Mouse (Mus musculus) CH12.LX (cell line): ENCODE results near the gene Ehf. TPM values are rescaled to one million over a fixed set of nuclear protein-coding genes. Genes with fewer than 3 reads are reported as not detected.

ENCODE experiments used
- DNase-seq: peaks from one replicate; pipeline ENCODE4 v3.0.0-alpha.2; 2013; ENCODE audit errors: extremely low read depth
- H3K27ac ChIP-seq: 2 replicates; pipeline ENCODE4 v1.5.1; 2012; ENCODE audit warnings: low read depth, mild to moderate bottlenecking, control low read depth, moderate library complexity; ENCODE audit not compliant: insufficient read depth
- H3K27me3 ChIP-seq: replicated peaks from 2 replicates; pipeline ENCODE3; 2012; ENCODE audit warnings: inconsistent platforms
- H3K36me3 ChIP-seq, 2 experiments: replicated peaks in 1 of 2; 2 replicates each; pipeline versions ENCODE3 to v1.6.1; 2012; ENCODE audit warnings: inconsistent platforms in 1 of 2, low read length in 1 of 2, mild to moderate bottlenecking in 1 of 2, mixed read lengths in 1 of 2, moderate library complexity in 1 of 2; ENCODE audit not compliant: control insufficient read depth in 1 of 2, insufficient read depth in 1 of 2
- H3K4me1 ChIP-seq, 2 experiments: 2 replicates each; pipeline ENCODE4 v1.6.1; 2012; ENCODE audit warnings: inconsistent platforms in 1 of 2, moderate library complexity in 1 of 2; ENCODE audit not compliant: insufficient read depth in 2 of 2, control insufficient read depth in 1 of 2
- H3K4me2 ChIP-seq: 2 replicates; pipeline ENCODE4 v1.6.1; 2012; ENCODE audit warnings: low read depth, mild to moderate bottlenecking, control low read depth; ENCODE audit not compliant: poor library complexity, insufficient read depth, severe bottlenecking
- H3K4me3 ChIP-seq, 3 experiments: fragments of 150-350 bp in 1 of 3; sonication (generic) in 1 of 3; replicated peaks in 1 of 3; 2 replicates each; pipeline versions ENCODE3 to v1.5.1; 2011 to 2012; ENCODE audit warnings: low read depth in 2 of 3, low read length in 2 of 3, mild to moderate bottlenecking in 2 of 3, moderate library complexity in 2 of 3, control low read depth in 1 of 3, improper control_type of control experiment in 1 of 3, inconsistent platforms in 1 of 3, mixed read lengths in 1 of 3; ENCODE audit not compliant: poor library complexity in 1 of 3
- H3K79me2 ChIP-seq: replicated peaks from 2 replicates; pipeline ENCODE4 v1.6.1; 2012; ENCODE audit warnings: mild to moderate bottlenecking, moderate library complexity; ENCODE audit not compliant: control insufficient read depth, poor library complexity, insufficient read depth, severe bottlenecking; ENCODE audit errors: extremely low read depth
- H3K9ac ChIP-seq: 2 replicates; pipeline ENCODE4 v1.6.1; 2012; ENCODE audit warnings: low read depth, mild to moderate bottlenecking, control low read depth, moderate library complexity; ENCODE audit not compliant: insufficient read depth
- H3K9me3 ChIP-seq: replicated peaks from 2 replicates; pipeline ENCODE3; 2012; ENCODE audit warnings: low read length, inconsistent platforms, mixed read lengths
- E2F4 ChIP-seq: IDR thresholded peaks from 2 replicates; pipeline ENCODE4 v1.6.1; 2011; ENCODE audit warnings: low read depth, low read length, improper control_type of control experiment; ENCODE audit not compliant: insufficient replicate concordance
- EP300 ChIP-seq: IDR thresholded peaks from 2 replicates; pipeline ENCODE4 v1.6.1; 2011; ENCODE audit warnings: low read length, improper control_type of control experiment
- ETS1 ChIP-seq: conservative IDR thresholded peaks from 2 replicates; pipeline ENCODE4 v1.6.1; 2012; ENCODE audit warnings: low read depth, mild to moderate bottlenecking, inconsistent platforms, low read length, improper control_type of control experiment, moderate library complexity
- IRF4 ChIP-seq: IDR thresholded peaks from 2 replicates; pipeline ENCODE4 v1.6.1; 2014; ENCODE audit warnings: low read depth, mild to moderate bottlenecking, inconsistent platforms, low read length, improper control_type of control experiment
- KAT2A ChIP-seq: IDR thresholded peaks from 2 replicates; pipeline ENCODE4 v1.6.1; 2012; ENCODE audit warnings: low read length, improper control_type of control experiment, inconsistent platforms; ENCODE audit not compliant: insufficient replicate concordance
- MAFK ChIP-seq: IDR thresholded peaks from 2 replicates; pipeline ENCODE4 v1.6.1; 2011; ENCODE audit warnings: low read length, improper control_type of control experiment; ENCODE audit not compliant: insufficient replicate concordance
- MAZ ChIP-seq: IDR thresholded peaks from 2 replicates; pipeline ENCODE4 v1.6.1; 2012; ENCODE audit warnings: low read depth, mild to moderate bottlenecking, inconsistent platforms, low read length, improper control_type of control experiment, moderate library complexity
- MYC ChIP-seq: IDR thresholded peaks from 2 replicates; pipeline ENCODE4 v1.6.1; 2011; ENCODE audit warnings: low read depth, mild to moderate bottlenecking, improper control_type of control experiment, low read length
- POLR2AphosphoS2 ChIP-seq: IDR thresholded peaks from 2 replicates; pipeline ENCODE4 v1.6.1; 2011; ENCODE audit warnings: low read depth, low read length, improper control_type of control experiment
- RAD21 ChIP-seq: IDR thresholded peaks from 2 replicates; pipeline ENCODE4 v1.6.1; 2011; ENCODE audit warnings: low read depth, mild to moderate bottlenecking, low read length, improper control_type of control experiment, moderate library complexity
- RCOR1 ChIP-seq: conservative IDR thresholded peaks from 2 replicates; pipeline ENCODE4 v1.6.1; 2012; ENCODE audit warnings: low read depth, mild to moderate bottlenecking, inconsistent platforms, low read length, improper control_type of control experiment
- USF1 ChIP-seq: IDR thresholded peaks from 2 replicates; pipeline ENCODE4 v1.6.1; 2014; ENCODE audit warnings: low read depth, mild to moderate bottlenecking, inconsistent platforms, low read length, improper control_type of control experiment
- ZNF384 ChIP-seq: IDR thresholded peaks from 2 replicates; pipeline ENCODE4 v1.6.1; 2012; ENCODE audit warnings: low read depth, low read length, improper control_type of control experiment, inconsistent platforms
- dilution Hi-C: fragments of 300-500 bp; cut with MboI; formaldehyde crosslinking; loops from 2 replicates; pipeline ENCODE4 v1.14.3; 2020; ENCODE audit warnings: low sequenced_read_pairs; ENCODE audit not compliant: extremely low pct_unique_long_range_greater_than_20kb, extremely low pct_ligation_motif_present
- in situ Hi-C: fragments of 300-500 bp; cut with MboI; formaldehyde crosslinking; loops from 3 replicates; pipeline ENCODE4 v1.14.3; 2019; ENCODE audit warnings: low sequenced_read_pairs, low pct_ligation_motif_present, low pct_unique_long_range_greater_than_20kb, mixed read lengths
- polyA plus RNA-seq: library from polyadenylated mRNA; unstranded; fragments of >175 nt; gene quantifications from 2 replicates; pipeline ENCODE4 v1.2.1, GENCODE M21; 2012; ENCODE audit warnings: low read depth; ENCODE audit not compliant: insufficient read length
- total RNA-seq, 2 experiments: library from RNA; depleted of rRNA; stranded (reverse); fragments of 300-350 nt in 1 of 2; fragments of >200 nt in 1 of 2; gene quantifications; 2 replicates each; pipeline ENCODE4 v1.2.3; 2012 to 2014

Ehf gene
- total and polyA plus RNA-seq, 3 experiments, result 0.63 to 0.64 TPM; not detected in 1

- no peak overlapping the region for H3K9ac ChIP-seq
- peak; percentile 23 for DNase-seq
- no peaks in the 10 kb centered on the region for H3K79me2 ChIP-seq
- no peaks in the 10 kb centered on the region for H3K36me3 ChIP-seq
- no peak overlapping the region for H3K4me3 ChIP-seq
- no peak overlapping the region for H3K27ac ChIP-seq
- H3K9me3 ChIP-seq, result no peaks in the 10 kb centered on the region
- H3K27me3 ChIP-seq, result no peaks in the 10 kb centered on the region
- peaks cover 5 to 18% of the 10 kb centered on the region in 2 experiments; a peak in 3 of 4 replicates for H3K4me1 ChIP-seq
- no peak for TF ChIP-seq KAT2A
- TF ChIP-seq IRF4, result peak; percentile 62
- peak; percentile 52 for TF ChIP-seq EP300
- TF ChIP-seq MYC, result 0 out of 2 replicates have a peak, but pooled peaks have one; percentile 16
- in situ Hi-C loops (loop anchor here (10.0 kb wide), 2 partner anchors 217 to 657 kb away; no protein-coding TSS in a partner anchor), dilution Hi-C loops (no loop called here)
- no peak overlapping the region for H3K4me2 ChIP-seq
These were observed 39.0 kb upstream of the Ehf start for GRCm38 (mm10) chr2:103342123-103342522.

DNA sequence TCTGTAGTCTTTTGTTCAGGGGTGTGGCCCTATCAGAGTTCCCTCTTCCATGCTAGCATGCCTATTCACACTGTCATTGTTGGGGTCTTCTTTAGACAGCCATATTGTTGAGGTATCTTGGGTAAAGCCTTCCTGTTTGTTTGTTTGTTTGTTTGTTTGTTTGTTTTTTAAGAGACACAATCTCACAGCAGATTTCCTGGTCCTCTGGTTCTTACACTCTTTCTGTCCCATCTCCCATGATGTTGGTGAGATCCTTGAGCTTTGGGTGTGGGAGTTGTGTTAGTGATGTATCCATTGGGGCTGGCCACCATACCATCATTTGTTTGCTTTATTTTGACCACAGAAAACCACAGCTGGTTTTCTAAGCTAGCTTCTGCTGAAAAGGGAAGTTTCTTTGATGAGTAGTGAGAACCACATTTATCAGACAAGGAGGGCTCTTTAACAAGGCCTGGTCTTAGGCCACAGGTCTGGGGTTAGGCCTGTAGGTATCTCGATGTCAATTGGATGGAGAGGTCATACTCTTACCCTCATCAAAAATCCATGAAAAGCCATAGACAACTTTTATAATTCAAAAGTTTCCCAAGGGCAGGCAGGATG is 38.4 kb upstream of the Ehf start:
- peaks cover 5 to 18% of the 10 kb centered on the region in 2 experiments; a peak in 3 of 4 replicates for H3K4me1 ChIP-seq

GRCm38 (mm10) chr2:103338706-103339105 is 35.6 kb upstream of the Ehf start:
- H3K9ac ChIP-seq, result no peak overlapping the region
- dilution Hi-C loops, result no loop called here
- no peaks in the 10 kb centered on the region for H3K27me3 ChIP-seq
- H3K4me2 ChIP-seq, result no peak overlapping the region
- DNase-seq, result no peak
- H3K4me1 ChIP-seq, result peaks cover 0 to 18% of the 10 kb centered on the region in 2 experiments; a peak in 2 of 4 replicates
- H3K36me3 ChIP-seq, result no peaks in the 10 kb centered on the region
- in situ Hi-C loops, result no loop called here
- H3K4me3 ChIP-seq, result no peak overlapping the region
- no peaks in the 10 kb centered on the region for H3K79me2 ChIP-seq
- no peaks in the 10 kb centered on the region for H3K9me3 ChIP-seq
- no peak for TF ChIP-seq ETS1
- no peak for TF ChIP-seq ZNF384
- no peak for TF ChIP-seq RCOR1
- no peak for TF ChIP-seq POLR2AphosphoS2
- TF ChIP-seq E2F4, result no peak
- no peak for TF ChIP-seq USF1
- no peak for TF ChIP-seq EP300
- no peak for TF ChIP-seq IRF4
- H3K27ac ChIP-seq, result no peak overlapping the region

More for the DNA sequence above, 38.4 kb upstream of the Ehf start:
- TF ChIP-seq MAFK (no peak), ETS1 (no peak), RAD21 (no peak), MAZ (no peak)
- Histone ChIP-seq H3K4me3 (no peak overlapping the region), H3K27me3 (no peaks in the 10 kb centered on the region), H3K36me3 (no peaks in the 10 kb centered on the region), H3K4me2 (no peak overlapping the region), H3K9ac (no peak overlapping the region), H3K9me3 (no peaks in the 10 kb centered on the region), H3K79me2 (no peaks in the 10 kb centered on the region), H3K27ac (no peak overlapping the region)
- DNase-seq, result peak; percentile 9
- dilution Hi-C loops, result no loop called here
- in situ Hi-C loops, result loop anchor here (10.0 kb wide), 2 partner anchors 217 to 657 kb away; no protein-coding TSS in a partner anchor
